Mouse (Mus musculus) macrophage (primary cell): Measurements from ENCODE around the gene Gm29110. TPM values are rescaled to one million over a fixed set of nuclear protein-coding genes. Genes with fewer than 3 reads are reported as not detected.
"Not testable (repeated sequence)": the region's sequence is repeated elsewhere in the genome, so short reads cannot be mapped to it uniquely, and the experiment has no call there.

ENCODE experiments used
- H3K27ac ChIP-seq: fragments of 350-480 bp; formaldehyde crosslinking; 2 replicates; pipeline ENCODE4 v1.9.0; 2021
- H3K36me3 ChIP-seq: fragments of 350-480 bp; formaldehyde crosslinking; 2 replicates; pipeline ENCODE4 v1.9.0; 2021; ENCODE audit errors: inconsistent target
- H3K4me3 ChIP-seq: fragments of 350-480 bp; formaldehyde crosslinking; 2 replicates; pipeline ENCODE4 v1.9.0; 2021; ENCODE audit errors: inconsistent target
- H3K79me2 ChIP-seq: fragments of 350-480 bp; formaldehyde crosslinking; 2 replicates; pipeline ENCODE4 v1.9.0; 2021; ENCODE audit errors: inconsistent target
- WGBS: methylation state at CpG from one replicate; pipeline ENCODE4 v1.1.7; 2026; ENCODE audit warnings: inconsistent platforms; ENCODE audit not compliant: missing documents; 5-methylcytosine and 5-hydroxymethylcytosine counted together
- polyA plus RNA-seq: library from polyadenylated mRNA; stranded (reverse); fragments of 250-400 nt; gene quantifications from 3 replicates; pipeline ENCODE4 v1.2.4, GENCODE M21; 2018; ENCODE audit warnings: inconsistent platforms
- total RNA-seq, 78 experiments: library from RNA; depleted of rRNA; stranded (reverse); fragments of 250-400 nt; gene quantifications; 1 replicate in 9 of 78; 2 replicates in 24 of 78; 3 replicates in 43 of 78; 4 replicates in 2 of 78; pipeline ENCODE4 v1.2.4; 2018; ENCODE audit warnings: inconsistent platforms in 56 of 78

Gene Gm29110
- not detected for total RNA-seq (2018; cell fraction: chromatin; rRNA removed)
- not detected for total RNA-seq (2018; cell fraction: cytosol; rRNA removed)
- total RNA-seq (2018; cell fraction: nucleus; rRNA removed): not detected
- polyA plus RNA-seq: not detected in 3 replicates

- WGBS: no CpG with 5 or more reads among the region's 6 CpGs
- not testable (repeated sequence) for H3K27ac ChIP-seq, H3K36me3 ChIP-seq, H3K4me3 ChIP-seq, H3K79me2 ChIP-seq
These were observed at the start of gene Gm29110 for GRCm38 (mm10) chrY:74470231-74470630. Gene Gm29110, plus strand, starts transcription at chrY:74470531.

Other genes starting within 250 kb of the Gm29110 start
- gene Gm21913, start 153.4 kb downstream of the Gm29110 start, polyA plus RNA-seq: not detected in 3 replicates